Mouse (Mus musculus): ENCODE data around the gene Grm4.

Gene Grm4

DNA sequence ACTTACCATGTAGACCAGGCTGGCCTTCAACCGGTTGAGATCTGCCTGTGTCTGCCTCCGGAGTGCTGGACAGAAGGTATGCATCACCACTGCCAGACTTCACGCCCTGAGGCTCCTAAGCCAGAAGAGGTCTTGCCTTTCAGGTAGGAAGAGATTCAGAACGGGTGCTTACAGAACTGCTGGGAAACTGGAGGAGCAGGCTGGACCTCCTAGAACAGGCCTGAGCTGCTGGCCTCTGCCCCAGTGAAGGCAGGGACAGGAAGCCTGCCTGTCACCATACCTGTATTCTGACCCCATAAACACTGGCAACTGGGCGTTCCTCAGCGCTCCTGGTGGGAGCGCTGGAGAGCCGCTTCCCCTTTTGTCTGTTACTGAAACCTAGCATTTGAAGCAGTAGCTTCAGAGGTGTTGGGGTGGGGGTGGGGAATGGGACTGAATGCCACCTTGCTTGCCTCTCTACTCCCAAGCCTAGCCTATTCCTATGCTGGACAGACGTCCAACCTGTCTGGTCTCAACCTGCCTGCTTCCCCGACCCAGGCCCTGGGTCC lies 30.3 kb upstream of the Grm4 start:
- no peak for DNase-seq

DNA sequence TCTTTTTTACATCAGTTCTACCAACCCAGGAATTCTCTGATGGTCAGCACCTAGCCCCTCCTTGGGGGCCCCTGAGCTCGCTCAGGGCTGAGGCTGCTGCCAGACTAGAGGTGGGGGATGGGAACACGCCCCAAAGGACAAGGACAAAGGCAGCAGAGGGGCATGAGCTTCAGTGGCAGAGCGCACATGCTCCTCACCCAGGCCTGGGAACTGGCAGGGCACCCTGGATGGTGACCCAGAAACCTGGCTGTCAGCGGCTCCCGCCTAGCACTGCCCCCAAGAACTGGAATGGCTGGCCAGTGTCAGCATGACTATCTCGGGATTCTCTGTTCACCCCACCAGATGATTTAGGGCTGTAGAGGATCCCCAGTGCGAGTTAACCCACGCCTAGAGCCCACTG lies 28.0 kb upstream of the Grm4 start:
- DNase-seq = no peak

DNA sequence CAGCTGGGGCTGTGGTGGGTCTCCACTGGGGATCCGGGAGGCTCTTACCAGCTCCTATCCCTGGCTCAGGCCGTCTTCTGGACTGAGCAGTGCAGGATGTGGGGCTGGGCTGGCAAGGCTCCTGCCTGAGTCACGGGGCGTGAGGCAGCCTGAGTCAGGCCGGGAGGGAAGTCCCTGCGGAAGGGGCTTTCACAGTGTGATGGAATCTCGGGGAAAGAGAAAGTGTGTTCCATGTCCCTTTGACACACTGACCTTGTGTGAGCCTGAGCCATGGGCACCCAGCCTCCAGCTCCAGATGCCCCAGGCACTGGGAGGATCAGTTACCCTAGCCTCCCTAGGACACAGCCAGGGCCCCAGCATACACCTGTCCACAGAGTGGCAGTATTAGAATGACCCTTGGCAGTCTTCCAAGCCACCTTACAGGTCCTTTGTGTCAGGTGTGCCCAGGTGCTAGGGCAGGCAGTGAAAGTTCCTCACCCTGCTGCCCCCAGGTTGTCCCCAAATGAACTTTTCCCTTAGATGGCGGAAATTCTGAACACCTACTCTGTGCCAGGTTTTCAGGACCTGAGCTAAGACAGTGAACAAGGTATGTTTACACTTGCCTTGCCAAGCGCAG lies 26.2 kb upstream of the Grm4 start:
- no peak for DNase-seq

DNA sequence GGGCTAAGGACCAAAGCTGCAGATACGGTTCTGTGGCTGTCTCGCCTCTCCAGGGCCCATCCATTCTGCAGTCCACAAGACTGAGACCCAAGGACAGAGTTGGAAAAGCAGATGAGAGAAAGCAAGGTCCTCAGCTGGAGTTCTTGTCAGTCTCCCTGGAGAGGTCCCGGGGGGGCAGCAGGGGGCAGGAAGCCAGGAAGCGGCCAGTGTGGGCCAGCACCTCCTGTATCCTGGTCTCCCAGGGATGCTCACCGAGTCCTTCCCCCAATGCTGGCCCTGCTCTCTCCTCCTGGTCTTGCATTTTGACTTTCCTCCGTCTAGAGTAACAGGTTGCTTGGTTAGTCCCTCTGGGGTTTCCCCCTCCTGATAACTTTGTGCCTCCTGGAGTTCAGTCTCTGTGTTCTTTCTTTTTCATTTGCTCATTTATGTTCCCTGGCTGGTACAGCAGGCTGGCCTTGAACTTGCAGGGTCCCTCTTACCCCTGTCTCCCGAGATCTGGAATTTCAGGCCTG lies 25.4 kb upstream of the Grm4 start:
- DNase-seq = no peak

DNA sequence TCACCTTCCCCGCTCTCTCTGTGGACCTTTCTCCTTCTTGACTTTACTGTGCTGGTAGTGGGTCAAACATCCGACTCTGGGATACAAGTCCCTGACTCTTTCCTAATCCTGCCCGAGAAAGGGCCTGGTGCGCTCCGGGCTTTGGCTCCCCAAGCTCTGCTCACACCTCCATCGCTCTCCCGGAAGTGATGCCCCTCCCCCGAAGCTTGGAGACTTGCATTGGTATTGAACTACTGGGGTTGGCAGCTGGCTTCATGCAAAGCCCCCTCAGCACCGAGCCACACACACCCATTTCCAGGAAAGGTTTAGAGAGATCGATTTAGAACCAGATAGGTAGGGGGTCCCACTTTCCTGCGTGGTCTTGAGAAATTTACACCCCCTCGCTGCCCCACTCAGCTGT lies 24.8 kb upstream of the Grm4 start:
- DNase-seq = no peak

DNA sequence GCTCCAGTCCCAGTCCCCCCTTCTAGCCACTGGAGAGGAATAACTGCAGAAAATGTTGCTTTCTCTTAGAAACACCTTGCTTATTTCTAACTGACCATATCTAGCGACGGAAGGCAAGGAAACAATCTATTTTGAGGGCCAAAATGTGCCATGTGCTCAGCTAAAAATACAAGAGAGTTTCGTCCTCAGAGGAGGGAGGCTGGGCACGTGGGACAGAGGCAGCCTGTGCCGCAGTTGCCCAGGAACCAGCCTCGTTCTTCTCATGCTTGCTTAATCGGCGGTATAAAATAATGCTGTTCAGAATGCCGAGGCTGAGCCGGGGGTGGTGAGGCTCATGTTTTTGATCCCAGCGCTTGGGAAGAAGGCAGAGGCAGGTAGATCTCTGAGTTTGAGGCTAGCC lies 23.3 kb upstream of the Grm4 start:
- DNase-seq = no peak

DNA sequence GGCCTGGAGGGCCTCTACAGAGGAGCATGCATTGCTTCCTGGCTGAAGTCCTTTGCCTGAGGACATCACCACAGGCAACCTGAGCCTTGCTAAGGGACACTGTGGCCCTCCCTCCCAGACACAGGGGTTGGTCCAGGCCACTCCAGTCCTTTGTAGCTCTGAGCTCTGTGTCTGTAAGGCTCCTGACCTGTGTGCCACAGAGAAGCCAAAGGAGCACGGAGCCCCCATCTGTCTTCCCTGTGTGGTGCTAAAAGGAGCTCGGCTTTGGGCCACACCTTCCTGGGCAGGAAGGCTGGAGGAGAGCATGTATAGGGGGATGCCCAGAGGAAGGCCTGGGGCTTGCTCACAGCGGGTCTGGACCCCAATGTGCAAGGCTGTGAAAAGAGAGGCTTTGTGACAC lies 20.8 kb upstream of the Grm4 start:
- no peak for DNase-seq

DNA sequence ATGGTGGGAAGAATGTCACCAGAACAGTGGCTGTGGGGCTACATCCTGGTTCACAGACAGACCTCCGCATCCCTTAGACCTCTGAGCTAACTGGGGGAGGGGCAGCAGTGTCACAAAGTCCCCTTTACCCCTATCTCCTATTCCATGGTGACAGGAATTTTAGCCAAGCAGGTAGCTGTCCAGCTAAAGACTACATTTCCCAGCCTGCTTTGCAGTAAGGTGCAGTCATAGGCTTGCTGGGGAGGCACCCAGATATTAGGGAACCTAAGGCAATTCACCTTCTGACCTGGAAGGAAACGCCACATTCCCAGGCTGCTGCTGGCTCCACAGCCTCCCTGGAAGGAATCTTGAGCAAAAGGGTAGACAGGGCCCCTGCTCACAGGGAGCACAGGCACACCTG lies 20.1 kb upstream of the Grm4 start:
- DNase-seq = no peak

DNA sequence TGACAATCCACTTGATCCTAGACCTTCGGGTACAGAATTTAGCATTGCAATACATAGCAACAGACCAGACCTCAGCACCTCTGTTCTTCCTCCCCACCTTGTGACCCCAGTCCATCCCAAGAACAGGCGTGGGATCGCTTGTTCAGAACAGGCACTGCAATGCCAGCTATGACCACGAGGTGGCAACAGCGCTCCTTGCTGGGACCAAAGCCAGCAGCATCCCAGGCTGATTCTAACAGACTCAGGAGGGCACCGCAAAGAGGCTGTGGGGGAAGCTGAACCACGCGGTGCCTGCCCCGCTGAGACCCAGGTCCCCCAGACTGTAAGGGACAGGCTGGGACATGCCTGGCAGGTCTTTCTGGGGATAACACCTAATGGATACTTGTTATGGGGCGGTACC lies 13.5 kb upstream of the Grm4 start:
- DNase-seq = peak; percentile 87 to 92

DNA sequence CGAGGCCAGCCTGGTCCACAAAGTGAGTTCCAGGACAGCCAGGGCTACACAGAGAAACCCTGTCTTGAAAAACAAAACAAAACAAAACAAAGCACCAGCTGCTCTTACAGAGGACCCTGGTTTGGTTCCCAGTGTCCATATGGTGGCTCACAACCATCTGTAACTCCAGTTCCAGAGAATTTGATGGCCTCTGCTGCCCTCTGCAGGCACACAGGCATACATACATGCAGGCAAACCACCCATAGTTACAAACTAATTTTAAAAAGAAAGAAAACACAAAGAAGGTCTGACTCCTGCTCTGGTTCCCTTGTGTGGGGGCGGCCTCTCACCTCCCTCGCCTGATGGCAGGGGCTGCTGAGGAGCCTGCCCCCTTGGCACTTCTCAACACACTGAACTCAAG lies 12.2 kb upstream of the Grm4 start:
- DNase-seq = no peak

DNA sequence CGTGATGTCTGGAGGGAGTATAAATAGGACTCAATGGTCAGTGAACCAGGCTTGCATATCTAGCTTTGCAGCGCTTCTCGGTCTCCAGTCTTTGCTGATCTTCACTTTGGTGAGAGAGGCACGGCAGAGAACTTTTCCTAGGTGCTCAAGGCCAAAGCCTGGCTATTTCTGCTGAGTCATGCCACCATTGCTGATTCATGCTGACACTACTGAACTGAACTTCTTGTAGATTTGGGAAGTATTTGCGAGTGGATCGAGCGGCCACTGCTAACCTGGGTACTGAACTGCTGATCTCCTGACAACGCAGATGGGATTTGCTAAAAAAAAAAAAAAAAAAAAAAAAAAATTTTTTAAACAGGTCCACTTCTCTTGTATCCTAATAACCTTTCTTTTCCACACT lies 10.9 kb upstream of the Grm4 start:
- DNase-seq = no peak

DNA sequence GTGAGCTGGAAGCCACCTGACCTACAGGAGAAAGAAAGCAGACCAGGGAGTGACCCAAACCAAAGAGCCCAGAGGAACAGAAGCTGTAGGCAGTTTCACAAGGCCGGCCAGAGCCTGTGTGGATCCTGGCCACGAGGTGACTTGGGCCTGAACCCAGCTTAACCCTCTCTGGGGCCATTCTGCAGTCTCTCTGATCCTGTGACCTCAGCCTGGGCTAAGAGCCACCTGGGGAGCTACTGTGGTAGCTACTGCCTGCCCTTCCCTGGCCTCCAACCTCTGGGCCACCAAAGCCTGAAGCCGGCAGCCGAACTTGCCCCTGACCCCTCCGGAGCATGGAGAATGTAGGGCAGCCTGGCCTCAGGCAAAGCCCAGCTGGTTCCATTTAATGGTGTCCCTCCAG lies 7.6 kb upstream of the Grm4 start:
- DNase-seq = no peak

DNA sequence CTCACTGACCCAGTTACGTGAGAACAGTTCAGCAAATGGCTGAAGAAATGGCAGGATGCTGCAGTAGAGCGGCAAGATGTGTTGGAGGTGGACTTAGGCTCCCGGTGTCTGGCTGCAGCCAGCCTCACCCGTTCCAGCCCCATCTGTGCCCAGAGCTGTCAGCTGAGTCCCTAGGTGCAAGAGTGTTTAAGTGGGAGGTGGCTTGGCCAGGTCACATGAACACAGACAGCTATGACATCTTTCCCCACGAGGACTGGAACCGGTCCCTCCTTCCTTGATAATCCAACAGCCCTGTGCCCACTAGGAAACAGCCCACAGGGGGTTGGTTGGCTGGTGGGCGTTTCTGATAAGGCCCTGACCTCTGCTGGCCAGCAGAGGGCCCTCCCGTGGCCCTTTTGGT lies 6.8 kb upstream of the Grm4 start:
- DNase-seq = no peak

DNA sequence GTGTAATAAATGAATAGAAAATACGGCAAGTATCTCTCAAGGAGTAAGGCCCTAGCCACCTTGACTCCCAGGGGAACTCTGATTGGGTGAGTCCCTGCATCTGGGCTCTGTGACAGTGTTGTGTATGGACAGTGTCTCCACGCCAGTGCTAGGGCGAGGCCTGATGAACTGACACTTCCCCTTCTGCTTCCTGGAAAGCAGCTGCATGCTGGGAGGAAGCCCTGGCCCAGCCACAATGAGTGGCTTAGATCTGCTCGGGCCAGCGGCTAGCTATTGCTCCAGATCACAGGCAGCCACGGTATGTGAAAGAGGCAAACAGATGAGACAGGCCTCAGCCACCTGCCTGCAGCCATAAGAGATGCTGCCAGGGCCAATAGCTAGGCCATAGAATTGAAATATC lies 6.0 kb upstream of the Grm4 start:
- no peak for DNase-seq

DNA sequence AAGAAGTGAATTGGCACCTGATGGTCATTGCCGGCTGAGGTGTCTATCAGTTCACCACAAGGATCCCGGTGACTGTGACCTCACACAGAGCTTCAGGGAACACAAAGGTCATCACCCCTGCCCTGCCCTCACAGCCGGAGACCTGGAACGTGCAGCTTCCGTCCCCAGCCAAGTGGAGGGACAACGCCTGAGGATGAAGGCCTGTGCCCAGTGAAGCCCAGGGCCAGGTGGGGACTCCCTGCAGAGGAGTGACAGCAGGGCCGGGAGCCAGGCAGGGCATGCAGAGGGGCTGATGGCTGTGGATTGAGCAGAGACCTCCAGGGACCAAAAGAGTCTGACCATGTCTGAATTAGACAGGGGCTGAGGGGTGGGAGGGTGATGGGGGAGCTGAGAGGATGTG lies 1.9 kb upstream of the Grm4 start:
- no peak for DNase-seq

DNA sequence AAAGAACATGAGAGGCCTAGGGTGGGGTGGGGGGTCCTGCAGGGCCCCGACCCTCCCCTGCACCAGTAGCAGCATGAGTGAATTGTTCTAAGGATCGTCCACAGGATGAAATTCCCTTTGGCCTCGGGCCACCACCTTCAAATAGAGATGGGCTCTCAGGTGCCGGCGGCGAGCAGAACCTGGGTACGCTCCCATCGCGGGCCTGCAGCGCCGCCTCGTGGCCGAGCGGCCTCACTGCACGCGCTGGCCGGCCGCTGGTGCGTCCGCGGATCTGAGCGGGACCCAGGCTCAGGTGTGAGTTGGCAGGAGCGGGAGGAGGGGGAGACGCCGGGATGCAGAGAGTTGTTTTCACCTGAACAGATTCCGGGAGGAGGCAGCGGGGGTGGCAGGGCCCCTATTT lies 646 bp downstream of the Grm4 start:
- peak; percentile 49 to 52 for DNase-seq

DNA sequence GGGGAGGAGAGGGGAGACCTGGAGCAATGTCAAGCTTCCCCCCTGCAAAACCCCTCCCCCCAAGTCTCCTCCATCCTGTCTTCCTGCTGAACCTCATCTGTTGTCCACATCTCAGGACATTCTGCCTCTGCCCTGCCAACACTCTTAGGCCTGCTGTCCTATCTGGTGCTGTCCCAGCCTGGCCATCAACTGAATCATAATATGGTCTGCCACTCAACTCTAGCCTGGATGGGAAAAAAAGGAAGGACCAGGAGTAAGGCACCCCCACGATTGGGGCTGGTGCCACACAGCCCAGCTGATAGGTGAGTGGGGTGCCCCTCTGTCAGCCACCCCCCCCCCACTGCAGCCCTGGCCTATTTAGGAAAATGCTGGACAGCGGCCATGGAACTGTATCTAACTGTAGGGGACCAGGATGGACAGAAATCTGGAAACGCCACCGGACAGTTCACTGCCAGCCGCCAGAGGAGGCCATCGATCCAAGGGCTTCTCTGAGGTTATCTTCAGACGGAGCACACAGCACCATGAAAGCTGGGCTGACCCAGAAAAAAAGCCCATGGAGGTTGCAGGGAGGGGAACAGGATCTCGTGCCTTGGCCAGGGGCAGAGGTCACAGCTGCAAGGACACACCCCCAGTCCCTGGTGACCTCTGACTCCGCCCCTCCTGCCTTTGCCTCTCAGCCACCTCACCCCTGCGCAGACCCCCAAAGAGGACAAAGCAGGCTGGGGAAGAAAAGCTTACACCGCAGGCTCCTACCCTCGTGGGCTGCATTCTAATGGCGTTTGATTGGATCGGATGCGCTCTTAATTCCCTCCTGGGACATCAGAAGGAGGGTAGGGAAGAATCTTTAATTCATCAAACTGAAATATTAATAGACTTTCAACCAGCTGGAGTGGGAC lies 2.3 kb downstream of the Grm4 start:
- DNase-seq = no peak

DNA sequence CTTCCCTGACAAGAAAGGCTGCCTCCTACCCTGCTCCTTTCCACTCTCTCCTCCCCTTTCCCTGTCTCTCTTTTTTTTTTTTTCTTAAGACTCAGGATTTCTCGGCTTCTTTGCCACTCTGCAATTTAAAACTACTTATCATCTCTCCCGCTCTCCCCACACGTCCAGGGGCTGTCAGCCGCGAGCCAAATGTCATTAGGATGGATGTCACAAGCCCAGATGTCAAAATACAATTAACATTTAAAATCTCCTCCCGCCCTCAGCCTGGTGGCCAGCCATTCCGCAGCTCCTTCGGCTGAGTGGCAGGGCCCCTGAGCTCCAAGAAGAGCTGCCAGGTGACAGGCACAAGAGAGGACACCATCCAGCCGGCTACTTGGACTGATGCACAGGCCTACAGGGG lies 2.9 kb downstream of the Grm4 start:
- no peak for DNase-seq

DNA sequence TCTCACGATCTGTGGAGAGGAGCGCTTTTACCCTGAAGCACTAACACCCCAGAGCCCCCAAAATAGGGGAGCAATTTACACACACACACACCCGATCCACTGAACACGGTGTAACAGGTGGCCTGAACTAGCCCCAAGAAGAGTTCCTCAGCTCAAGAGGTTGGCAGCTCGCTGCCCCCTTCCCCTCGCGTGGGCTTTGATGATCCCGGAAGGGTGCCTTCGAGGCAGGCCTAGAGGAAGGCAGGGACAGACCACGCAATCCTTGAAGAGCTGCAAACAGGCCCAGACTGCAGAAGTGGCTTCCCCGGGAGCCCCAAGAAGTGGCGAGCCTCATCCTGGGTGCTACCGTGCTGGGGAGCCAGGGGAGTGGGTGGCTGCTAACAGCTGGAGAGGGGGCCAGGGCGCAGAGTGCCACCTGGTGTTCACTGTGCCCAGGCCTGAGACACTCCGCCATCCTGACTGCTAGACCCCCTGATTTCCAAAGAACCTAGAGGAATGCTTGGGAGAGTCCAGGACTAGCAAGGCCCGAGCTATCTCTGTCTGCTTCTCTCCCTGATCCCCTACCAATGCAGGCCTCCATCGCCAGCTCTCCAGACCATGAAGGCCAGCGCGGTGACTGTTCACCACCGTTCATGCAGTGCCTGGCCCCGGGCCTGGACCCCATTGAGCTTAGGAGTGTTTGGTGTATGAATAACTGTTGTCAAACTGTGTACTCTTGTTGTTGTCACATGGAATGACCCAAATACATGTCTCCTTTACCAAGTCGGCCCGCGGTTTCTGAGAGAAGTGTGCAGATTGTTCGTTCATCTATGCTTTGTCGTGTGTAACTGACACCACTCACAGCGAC lies 7.1 kb downstream of the Grm4 start:
- DNase-seq = peak; percentile 26 to 46

DNA sequence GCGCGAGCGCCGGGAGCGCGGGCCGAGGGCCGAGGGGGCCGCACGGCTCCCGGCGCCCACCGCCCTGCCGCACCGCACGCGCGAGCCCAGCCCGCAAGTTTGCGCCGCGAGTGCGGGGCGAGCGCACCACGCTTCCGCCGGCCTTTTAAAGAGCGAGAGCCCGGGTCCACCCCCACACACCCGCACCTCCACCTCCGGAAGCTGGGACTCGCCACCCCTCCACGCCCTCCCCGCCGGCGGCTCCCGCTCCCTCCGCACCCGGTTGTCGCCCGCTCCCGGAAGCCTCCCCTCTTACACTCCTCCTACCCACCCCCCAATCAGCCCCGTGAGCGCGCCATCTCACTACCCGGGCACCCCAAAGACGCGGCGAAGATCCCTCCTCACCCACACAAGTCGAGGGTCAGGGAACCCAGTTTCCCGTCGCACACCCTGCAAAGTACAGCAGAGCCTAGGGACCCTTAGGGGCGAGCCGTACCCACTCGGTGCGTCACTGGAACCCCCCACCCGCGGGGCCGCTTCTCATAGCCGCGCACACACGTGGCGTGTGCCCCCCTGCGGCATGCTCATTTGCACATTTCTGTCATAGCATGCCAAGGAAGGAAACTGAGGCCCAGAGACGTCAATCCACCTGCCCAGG lies 7.8 kb downstream of the Grm4 start:
- peak; percentile 24 to 48 for DNase-seq

DNA sequence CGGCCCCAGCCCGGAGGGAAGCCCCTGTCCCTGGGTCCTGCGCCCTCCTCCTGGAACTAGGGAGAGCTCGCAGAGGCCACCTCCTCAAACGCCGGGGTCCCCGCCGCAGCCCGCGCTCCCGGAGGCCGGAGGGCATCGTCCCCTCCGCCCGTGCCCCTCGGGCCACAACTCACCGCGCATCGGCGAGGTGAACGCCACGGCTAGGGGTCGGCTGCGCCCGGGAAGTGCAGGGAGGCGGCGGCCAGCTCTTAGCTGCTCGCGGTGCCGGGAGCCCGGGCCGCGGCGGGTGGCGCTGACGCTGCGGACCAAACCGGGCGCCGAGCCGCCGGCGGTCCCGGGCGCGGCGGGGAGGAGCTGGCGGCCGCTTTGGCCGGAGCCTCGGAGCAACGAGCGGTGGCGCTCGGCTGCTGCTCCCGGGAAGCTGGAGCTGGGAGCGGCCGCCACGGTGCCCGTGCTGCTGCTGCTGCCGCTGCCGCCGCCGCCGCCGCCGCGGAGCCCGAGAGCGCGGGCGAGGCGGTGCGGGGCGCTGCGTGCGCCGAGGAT lies 8.5 kb downstream of the Grm4 start:
- no peak for DNase-seq

DNA sequence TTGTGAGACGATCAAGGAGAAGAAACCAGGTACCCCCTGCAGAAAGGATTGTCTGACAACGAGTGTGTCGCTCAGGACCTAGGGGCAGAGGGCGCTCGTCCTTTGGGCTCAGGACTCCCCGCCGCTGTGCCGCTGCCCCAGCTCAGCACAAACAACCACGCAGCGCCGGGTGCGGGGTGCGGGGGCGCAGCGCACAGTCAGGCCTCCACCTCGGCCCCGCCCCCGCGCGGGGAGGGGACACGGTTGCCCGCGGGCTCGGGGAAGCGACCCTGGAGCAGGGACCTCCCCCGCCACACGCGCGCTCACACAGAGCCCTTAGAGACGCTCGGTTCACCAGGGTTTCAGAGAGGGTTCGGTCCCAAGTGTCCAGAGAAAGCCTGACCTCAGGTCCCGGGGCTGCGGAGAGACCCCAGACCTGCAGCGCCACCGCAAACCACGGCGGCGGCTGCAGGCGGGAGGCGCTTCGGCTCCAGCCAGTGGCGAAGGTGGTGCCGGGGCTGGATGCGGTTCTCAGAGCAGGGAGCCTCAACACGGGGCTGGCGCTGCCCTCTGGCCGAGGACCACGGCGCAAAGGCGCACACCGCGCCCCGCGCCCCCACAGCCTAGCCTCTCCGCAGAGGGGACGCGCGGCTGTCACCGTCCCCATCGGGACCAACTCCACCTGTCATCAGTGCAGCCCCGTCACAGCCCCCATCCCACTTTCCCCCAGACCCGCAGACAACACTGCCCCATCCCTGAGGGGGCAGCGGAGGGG lies 9.2 kb downstream of the Grm4 start:
- DNase-seq = no peak
